Mouse (Mus musculus) myocyte (in vitro differentiated cells): ENCODE results near the gene Il9r.

Source experiments
- MAX ChIP-seq: IDR thresholded peaks from one replicate; pipeline ENCODE4 v1.6.1; 2011; ENCODE audit warnings: low read depth, mild to moderate bottlenecking, control low read depth
- POLR2A ChIP-seq: IDR thresholded peaks from one replicate; pipeline ENCODE4 v1.6.1; 2011; ENCODE audit warnings: low read depth, mild to moderate bottlenecking, control low read depth, moderate library complexity; ENCODE audit not compliant: insufficient read length
- TCF12 ChIP-seq: IDR thresholded peaks from one replicate; pipeline ENCODE4 v1.6.1; 2011; ENCODE audit warnings: mild to moderate bottlenecking, control low read depth; ENCODE audit not compliant: poor library complexity, insufficient read depth, severe bottlenecking
- TCF3 ChIP-seq: IDR thresholded peaks from one replicate; pipeline ENCODE4 v1.6.1; 2011; ENCODE audit warnings: low read depth, control low read depth; ENCODE audit not compliant: insufficient read length

DNA sequence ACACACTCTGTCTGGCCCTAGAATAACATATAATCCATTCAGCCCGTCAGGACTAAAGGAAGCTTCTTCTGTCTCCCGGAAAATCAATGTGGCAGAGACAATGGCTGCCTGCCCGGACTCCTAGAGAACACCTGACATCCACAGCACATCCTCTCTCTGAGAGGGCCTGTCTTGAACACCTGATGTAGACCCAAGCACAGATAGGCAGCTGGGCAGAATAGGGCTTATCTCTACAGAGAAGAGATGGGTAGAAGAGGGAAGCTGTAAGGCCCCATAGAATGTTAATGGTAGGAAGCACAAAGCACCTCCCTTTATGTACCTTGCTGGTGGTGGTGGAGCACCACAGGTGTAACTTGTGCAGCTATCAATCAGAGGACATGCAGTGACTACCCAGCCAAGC is 42.1 kb upstream of the Il9r start:
- TF ChIP-seq TCF3 (no peak), POLR2A (no peak), MAX (no peak), TCF12 (no peak)
